Mouse (Mus musculus) bone marrow, adult 2 months (tissue): ENCODE data around the gene Gpr143.
"Not testable (repeated sequence)": the region's sequence is repeated elsewhere in the genome, so short reads cannot be mapped to it uniquely, and the experiment has no call there.

Source experiments
- CTCF ChIP-seq: fragments of 200-500 bp; IDR thresholded peaks from 2 replicates; pipeline ENCODE4 v1.5.1; 2011; ENCODE audit warnings: low read length, control low read depth; ENCODE audit not compliant: control insufficient read depth, insufficient read depth
- POLR2A ChIP-seq: fragments of 200-500 bp; IDR thresholded peaks from 2 replicates; pipeline ENCODE4 v1.6.1; 2011; ENCODE audit warnings: low read depth, mild to moderate bottlenecking, control low read depth, low read length, borderline replicate concordance; ENCODE audit not compliant: control insufficient read depth

- TF ChIP-seq CTCF, POLR2A: not testable (repeated sequence)
These were observed 49.4 kb downstream of the Gpr143 start for GRCm38 (mm10) chrX:152831003-152831550.
